Mouse (Mus musculus) lung, postnatal 0 days (tissue): Measurements from ENCODE around the gene Olfr263.

Source experiments
- CTCF ChIP-seq: IDR thresholded peaks from 2 replicates; pipeline ENCODE4 v1.5.1; 2016; ENCODE audit warnings: antibody characterized with exemption, mild to moderate bottlenecking
- EP300 ChIP-seq: IDR thresholded peaks from 2 replicates; pipeline ENCODE4 v1.6.1; 2016; ENCODE audit warnings: antibody characterized with exemption, mild to moderate bottlenecking, control low read depth

- peak; percentile 58 for TF ChIP-seq CTCF
- TF ChIP-seq EP300: no peak
Observed at GRCm38 (mm10) chr13:21171600-21172150, 42.2 kb downstream of the Olfr263 start.
